ENCODE assay signal across 26 mouse cellular contexts in the genomic region with DNA sequence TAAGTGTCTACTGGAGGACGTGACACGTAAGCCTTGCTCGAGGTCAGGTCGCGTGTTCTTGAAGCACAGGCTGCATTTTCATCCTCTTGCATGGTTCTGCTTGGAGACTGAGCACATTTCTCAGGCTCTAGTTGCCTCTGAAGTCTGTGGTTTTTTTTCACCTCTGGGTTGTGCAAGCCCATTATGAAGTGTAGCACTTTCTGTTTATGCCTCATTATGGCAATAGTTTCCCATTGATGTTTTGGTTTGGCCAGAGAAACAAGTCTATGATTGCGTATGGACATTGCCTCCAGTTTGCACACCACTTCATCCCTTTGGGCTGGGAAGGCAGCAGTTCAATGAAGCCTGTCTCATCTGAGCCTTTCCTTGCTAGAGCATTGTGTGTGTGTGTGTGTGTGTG.
DNase-seq lines count a peak whose midpoint lies in the region; ATAC-seq lines count a peak whose summit lies in the region.
"Had no signal": no experiment of that assay in that cellular context is flagged by ENCODE, and none has a peak within 500 bp of the region (broad histone marks: within the 10 kb centered on the region; RNA-seq: fewer than 3 reads in every experiment).

No protein-coding gene starts in this region.

- no peak overlapping the region for H3K4me2 ChIP-seq in lung, embryonic 16.5 days (ENCODE audit: low read depth, low read length)
- H3K4me2 ChIP-seq in forebrain, embryonic 13.5 days: no peak overlapping the region
- H3K4me2 ChIP-seq: embryonic facial prominence, embryonic 12.5 days; embryonic facial prominence, embryonic 15.5 days; heart, embryonic 13.5 days; hindbrain, embryonic 14.5 days had no signal

- H3K4me3 ChIP-seq in lung, embryonic 16.5 days (ENCODE audit: low read length): no peak overlapping the region
- H3K4me3 ChIP-seq in forebrain, embryonic 13.5 days: no peak overlapping the region
- H3K4me3 ChIP-seq: embryonic facial prominence, embryonic 12.5 days; embryonic facial prominence, embryonic 15.5 days; forebrain, embryonic 10.5 days; heart, embryonic 13.5 days had no signal

- DNase-seq in lung, postnatal 14 days: no peak
- DNase-seq in fat pad, adult 2 months (ENCODE audit: extremely low read depth, low read depth, low spot score): peak; percentile 5
- peak; percentile 10 for DNase-seq in lung, postnatal 25 days (ENCODE audit: low spot score)
- DNase-seq in adrenal gland, postnatal 25 days: no peak
- DNase-seq: adrenal gland, adult 8-10 months; adrenal gland, postnatal 36 days; cerebellum, adult 2 months; cerebellum, adult 9-11 months; cerebellum, postnatal 25 days; forebrain, postnatal 0 days; gastrocnemius, postnatal 25 days; heart, adult 18-20 months; heart, postnatal 14 days; heart, postnatal 4 days had no signal

- H3K9me3 ChIP-seq in lung, embryonic 16.5 days (ENCODE audit: control insufficient read depth, low read length): no peaks in the 10 kb centered on the region
- no peaks in the 10 kb centered on the region for H3K9me3 ChIP-seq in forebrain, embryonic 13.5 days (replicated peaks)
- H3K9me3 ChIP-seq: embryonic facial prominence, embryonic 12.5 days; embryonic facial prominence, embryonic 15.5 days; forebrain, embryonic 10.5 days; heart, embryonic 13.5 days had no signal

- H3K36me3 ChIP-seq in lung, embryonic 16.5 days (ENCODE audit: control insufficient read depth, insufficient read depth, low read length): no peaks in the 10 kb centered on the region
- no peaks in the 10 kb centered on the region for H3K36me3 ChIP-seq in forebrain, embryonic 13.5 days (ENCODE audit: poor library complexity, severe bottlenecking)
- H3K36me3 ChIP-seq: embryonic facial prominence, embryonic 12.5 days; embryonic facial prominence, embryonic 15.5 days; forebrain, embryonic 10.5 days; heart, embryonic 13.5 days had no signal

- 89% methylated on average over 6 of the region's 6 CpGs for WGBS in lung, embryonic 16.5 days
- WGBS in forebrain, embryonic 13.5 days: 97% methylated on average over 6 of the region's 6 CpGs

- H3K4me1 ChIP-seq in lung, embryonic 16.5 days (replicated peaks; ENCODE audit: control insufficient read depth, insufficient read depth, low read length): no peaks in the 10 kb centered on the region; the same call in 1 of the 2 replicates
- H3K4me1 ChIP-seq in forebrain, embryonic 13.5 days: no peaks in the 10 kb centered on the region
- H3K4me1 ChIP-seq: embryonic facial prominence, embryonic 12.5 days; heart, embryonic 13.5 days had no signal

- no peak overlapping the region for H3K27ac ChIP-seq in lung, embryonic 16.5 days (ENCODE audit: low read length)
- no peak overlapping the region for H3K27ac ChIP-seq in forebrain, embryonic 13.5 days
- H3K27ac ChIP-seq: embryonic facial prominence, embryonic 12.5 days; embryonic facial prominence, embryonic 15.5 days; forebrain, embryonic 10.5 days; heart, embryonic 13.5 days; hindbrain, embryonic 14.5 days; hindbrain, postnatal 0 days had no signal

- H3K9ac ChIP-seq in lung, embryonic 16.5 days (ENCODE audit: low read length): no peak overlapping the region
- H3K9ac ChIP-seq in forebrain, embryonic 13.5 days: no peak overlapping the region
- H3K9ac ChIP-seq: embryonic facial prominence, embryonic 12.5 days; embryonic facial prominence, embryonic 15.5 days; forebrain, postnatal 0 days; heart, embryonic 13.5 days; hindbrain, embryonic 14.5 days had no signal

- 0 out of 2 replicates have a peak, but pooled peaks have one; percentile 34 for ATAC-seq in lung, embryonic 16.5 days (ENCODE audit: low read depth)
- ATAC-seq in forebrain, embryonic 13.5 days: no peak
- ATAC-seq: forebrain, embryonic 14.5 days; forebrain, postnatal 0 days; hindbrain, postnatal 0 days; inflammation-experienced regulatory T-cells, adult 6 months; intestine, embryonic 16.5 days; Patski had no signal

- H3K27me3 ChIP-seq in lung, embryonic 16.5 days (ENCODE audit: control insufficient read depth, insufficient read depth, low read depth, low read length): no peaks in the 10 kb centered on the region
- H3K27me3 ChIP-seq in forebrain, embryonic 13.5 days: no peaks in the 10 kb centered on the region
- H3K27me3 ChIP-seq: embryonic facial prominence, embryonic 12.5 days; embryonic facial prominence, embryonic 15.5 days; heart, embryonic 13.5 days; Patski had no signal

Comparison
In these comparisons a context has a peak if more than half of its experiments do, and no peak if none do; other contexts are left out.
1. DNase-seq: peak in fat pad, adult 2 months (single experiment) and lung, postnatal 25 days (single experiment); none in lung, postnatal 14 days (single experiment) and adrenal gland, postnatal 25 days (single experiment).